Mouse (Mus musculus) gastrocnemius, adult 2 months (tissue): ENCODE measurements around the gene Snx14. TPM values are rescaled to one million over a fixed set of nuclear protein-coding genes. Genes with fewer than 3 reads are reported as not detected.

Source experiments
- DNase-seq: peaks from one replicate; pipeline ENCODE4 v3.0.0; 2022
- H3K27ac ChIP-seq: fragments of 200-600 bp; 2 replicates; pipeline ENCODE4 v1.8.1; 2022; ENCODE audit warnings: mild to moderate bottlenecking
- H3K4me3 ChIP-seq: fragments of 200-600 bp; 2 replicates; pipeline ENCODE4 v1.8.1; 2022; ENCODE audit warnings: mild to moderate bottlenecking, moderate library complexity
- CTCF ChIP-seq: fragments of 200-600 bp; IDR thresholded peaks from 2 replicates; pipeline ENCODE4 v1.8.1; 2022; ENCODE audit warnings: antibody characterized with exemption, mild to moderate bottlenecking, moderate library complexity
- intact Hi-C: fragments of 180-260 bp; cut with DNase I; formaldehyde crosslinking; loops from one replicate; pipeline ENCODE4 v1.15.1; 2025
- total RNA-seq, 2 experiments: library from RNA; stranded (reverse); gene quantifications; 2 replicates each; pipeline ENCODE4 v1.2.3; 2021

Snx14 gene
- total RNA-seq, 2 experiments from 2014 or later, result 13.1 to 17.9 TPM

- DNase-seq, result no peak
- peak overlapping the region; percentile 97 for H3K27ac ChIP-seq
- intact Hi-C loops, result loop anchor here (2.0 to 5.0 kb wide), 2 partner anchors 44 to 109 kb away; partner anchors contain the start of gene Syncrip
- H3K4me3 ChIP-seq, result peak overlapping the region; percentile 84
- no peak for TF ChIP-seq CTCF
Observed at GRCm38 (mm10) chr9:88438237-88438554, 562 bp downstream of the Snx14 start.

- Histone ChIP-seq H3K27ac (peak overlapping the region; percentile 97), H3K4me3 (peak overlapping the region; percentile 84)
- TF ChIP-seq CTCF, result no peak
- intact Hi-C loops, result loop anchor here (2.0 to 5.0 kb wide), 2 partner anchors 45 to 109 kb away; partner anchors contain the start of gene Syncrip
- DNase-seq, result no peak
Observed at GRCm38 (mm10) chr9:88437342-88438236, 1.2 kb downstream of the Snx14 start.

GRCm38 (mm10) chr9:88424356-88424755 is 14.4 kb downstream of the Snx14 start:
- no peak for DNase-seq
- no peak overlapping the region for H3K27ac ChIP-seq
- TF ChIP-seq CTCF, result no peak
- no peak overlapping the region for H3K4me3 ChIP-seq
- intact Hi-C loops, result no loop called here

GRCm38 (mm10) chr9:88422428-88422827 is 16.3 kb downstream of the Snx14 start:
- DNase-seq, result no peak
- H3K27ac ChIP-seq, result no peak overlapping the region
- no peak overlapping the region for H3K4me3 ChIP-seq
- intact Hi-C loops, result no loop called here
- TF ChIP-seq CTCF, result peak; percentile 12; the same call in 1 of the 2 replicates

- no peak overlapping the region for H3K4me3 ChIP-seq
- H3K27ac ChIP-seq, result no peak overlapping the region
- DNase-seq, result no peak
- TF ChIP-seq CTCF, result no peak
- intact Hi-C loops, result no loop called here
Observed at GRCm38 (mm10) chr9:88416752-88417151, 22.0 kb downstream of the Snx14 start.

- intact Hi-C loops, result loop anchor here (10.0 kb wide), 1 partner anchor 135 kb away; the partner anchor contains the start of gene Zfp949
- DNase-seq, result no peak
- no peak overlapping the region for H3K4me3 ChIP-seq
- no peak overlapping the region for H3K27ac ChIP-seq
- no peak for TF ChIP-seq CTCF
Observed at GRCm38 (mm10) chr9:88409978-88410377, 28.8 kb downstream of the Snx14 start.

- no peak for TF ChIP-seq CTCF
- intact Hi-C loops, result loop anchor here (10.0 kb wide), 1 partner anchor 140 kb away; the partner anchor contains the start of gene Zfp949
- no peak for DNase-seq
- Histone ChIP-seq H3K4me3 (no peak overlapping the region), H3K27ac (no peak overlapping the region)
Observed at GRCm38 (mm10) chr9:88404515-88404914, 34.2 kb downstream of the Snx14 start.

- Histone ChIP-seq H3K4me3 (no peak overlapping the region), H3K27ac (no peak overlapping the region)
- intact Hi-C loops, result loop anchor here (10.0 kb wide), 1 partner anchor 141 kb away; the partner anchor contains the start of gene Zfp949
- TF ChIP-seq CTCF, result no peak
- DNase-seq, result peak; percentile 36
Observed at GRCm38 (mm10) chr9:88404088-88404487, 34.7 kb downstream of the Snx14 start.

- DNase-seq, result no peak
- peak; percentile 48 for TF ChIP-seq CTCF
- intact Hi-C loops, result loop anchor here (2.0 kb wide), 1 partner anchor 158 kb away; no protein-coding TSS in a partner anchor
- H3K27ac ChIP-seq, result no peak overlapping the region
- H3K4me3 ChIP-seq, result no peak overlapping the region
Observed at GRCm38 (mm10) chr9:88398461-88398860, 40.3 kb downstream of the Snx14 start.

GRCm38 (mm10) chr9:88394852-88395251 is 43.9 kb downstream of the Snx14 start:
- intact Hi-C loops, result no loop called here
- Histone ChIP-seq H3K4me3 (no peak overlapping the region), H3K27ac (no peak overlapping the region)
- no peak for DNase-seq
- TF ChIP-seq CTCF, result no peak

GRCm38 (mm10) chr9:88388826-88389225 is 49.9 kb downstream of the Snx14 start:
- DNase-seq, result no peak
- TF ChIP-seq CTCF, result no peak
- H3K4me3 ChIP-seq, result no peak overlapping the region
- intact Hi-C loops, result no loop called here
- H3K27ac ChIP-seq, result no peak overlapping the region

- H3K27ac ChIP-seq, result no peak overlapping the region
- TF ChIP-seq CTCF, result no peak
- no peak overlapping the region for H3K4me3 ChIP-seq
- DNase-seq, result no peak
- intact Hi-C loops, result no loop called here
Observed at GRCm38 (mm10) chr9:88380542-88380941, 58.2 kb downstream of the Snx14 start.

- H3K4me3 ChIP-seq, result no peak overlapping the region
- intact Hi-C loops, result no loop called here
- no peak for DNase-seq
- no peak overlapping the region for H3K27ac ChIP-seq
- no peak for TF ChIP-seq CTCF
Observed at GRCm38 (mm10) chr9:88380076-88380475, 58.7 kb downstream of the Snx14 start.
